Mouse (Mus musculus) small intestine, adult 2 months (tissue): Measurements from ENCODE around the gene Nfkbid.

Experiments used
- CTCF ChIP-seq: fragments of 200-500 bp; IDR thresholded peaks from 2 replicates; pipeline ENCODE4 v1.5.1; 2012; ENCODE audit warnings: low read depth, mild to moderate bottlenecking, control low read depth, inconsistent platforms, low read length, moderate library complexity, mixed read lengths; ENCODE audit not compliant: insufficient replicate concordance, insufficient read length; ENCODE audit errors: extremely low read depth
- POLR2A ChIP-seq: fragments of 200-500 bp; IDR thresholded peaks from 2 replicates; pipeline ENCODE4 v1.6.1; 2012; ENCODE audit warnings: low read depth, mild to moderate bottlenecking, control low read depth, inconsistent platforms, low read length, moderate library complexity

- no peak for TF ChIP-seq POLR2A
- TF ChIP-seq CTCF: no peak
These were observed 8.7 kb downstream of the Nfkbid start for GRCm38 (mm10) chr7:30430191-30430590.
